Mouse (Mus musculus) colon, adult 2 months (tissue): ENCODE results near the gene Fam174b. TPM values are rescaled to one million over a fixed set of nuclear protein-coding genes. Genes with fewer than 3 reads are reported as not detected.

Experiments
- polyA plus RNA-seq: library from polyadenylated mRNA; depleted of rRNA; stranded (reverse); fragments of >200 nt; gene quantifications from 2 replicates; pipeline ENCODE4 v1.2.3, GENCODE M21; 2012; rRNA removed

Gene Fam174b
- 64.4 and 72.8 TPM in 2 replicates for polyA plus RNA-seq

DNA sequence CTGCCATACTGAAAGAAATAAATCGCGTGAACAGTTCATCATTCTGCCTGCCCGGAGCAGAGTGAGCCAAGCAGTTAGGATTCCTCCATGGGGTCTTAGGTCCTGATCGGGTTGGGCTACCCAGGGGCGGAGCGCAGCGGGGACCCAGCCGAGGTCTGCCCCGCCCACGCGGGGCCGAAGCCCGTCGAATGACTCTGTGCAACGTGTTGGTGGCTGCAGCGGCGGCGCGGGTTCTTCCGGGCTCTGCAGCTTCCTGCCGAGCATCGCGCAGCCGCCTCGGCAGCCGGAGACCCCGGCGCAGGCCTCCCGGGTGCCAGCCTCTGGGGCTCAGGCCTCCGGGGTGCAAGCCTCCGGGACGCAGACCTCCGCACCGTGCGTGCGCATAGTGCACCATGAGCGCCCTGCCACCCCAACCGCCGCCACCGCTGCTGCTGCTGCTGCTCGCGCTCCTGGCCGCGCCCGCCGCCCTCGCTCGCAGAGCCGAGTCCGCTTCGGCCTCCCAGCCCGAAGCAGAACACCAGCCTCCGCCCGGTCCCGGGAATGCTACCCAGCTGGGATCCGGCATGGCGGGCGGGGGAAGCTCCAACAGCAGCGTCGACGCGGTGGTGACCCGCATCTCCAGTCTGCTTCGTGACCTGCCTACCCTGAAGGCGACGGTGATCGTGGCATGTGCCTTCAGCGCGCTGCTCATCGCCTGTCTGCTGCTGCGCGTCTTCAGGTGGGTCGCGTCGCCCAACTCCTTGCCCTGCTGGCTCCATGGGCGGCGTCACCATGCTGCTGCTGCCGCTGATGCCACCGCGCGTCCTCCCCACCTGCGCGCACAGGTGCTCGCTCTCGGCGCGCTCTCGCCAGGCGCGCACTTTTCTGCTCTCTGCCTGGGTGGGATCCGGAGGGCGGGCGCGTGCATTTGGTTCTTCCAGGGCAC lies at the start of gene Fam174b:
Gene Fam174b, plus strand, starts transcription at position 192 of the 925 bp plus-strand sequence.

Other genes with a start within 250 kb of the Fam174b start
- gene Chd2, start 198.5 kb upstream of the Fam174b start, polyA plus RNA-seq = 25.0 and 29.0 TPM in 2 replicates